Mouse (Mus musculus): ENCODE measurements around the gene Itpr2.
"Not testable (repeated sequence)": the region's sequence is repeated elsewhere in the genome, so short reads cannot be mapped to it uniquely, and the experiment has no call there.

The Itpr2 gene

GRCm38 (mm10) chr6:146478888-146479683 lies 22.9 kb downstream of the Itpr2 start:
- in situ Hi-C loops (cut with MboI; ENCODE audit: low pct_unique_long_range_greater_than_20kb in 1 of 2, low sequenced_read_pairs in 2 of 2, unreplicated experiment in 1 of 2), result no loop called here

- in situ Hi-C loops (cut with MboI; ENCODE audit: low pct_unique_long_range_greater_than_20kb in 1 of 2, low sequenced_read_pairs in 2 of 2, unreplicated experiment in 1 of 2), result no loop called here
Measured at GRCm38 (mm10) chr6:146476865-146477264, 25.2 kb downstream of the Itpr2 start.

- in situ Hi-C loops (cut with MboI; ENCODE audit: low pct_unique_long_range_greater_than_20kb in 1 of 2, low sequenced_read_pairs in 2 of 2, unreplicated experiment in 1 of 2), result no loop called here
Measured at GRCm38 (mm10) chr6:146474166-146474565, 27.9 kb downstream of the Itpr2 start.

- in situ Hi-C loops (cut with MboI; ENCODE audit: low pct_unique_long_range_greater_than_20kb in 1 of 2, low sequenced_read_pairs in 2 of 2, unreplicated experiment in 1 of 2), result no loop called here
Measured at GRCm38 (mm10) chr6:146473216-146473955, 28.6 kb downstream of the Itpr2 start.

- in situ Hi-C loops (cut with MboI; ENCODE audit: low pct_unique_long_range_greater_than_20kb in 1 of 2, low sequenced_read_pairs in 2 of 2, unreplicated experiment in 1 of 2), result no loop called here
Measured at GRCm38 (mm10) chr6:146470378-146470777, 31.6 kb downstream of the Itpr2 start.

GRCm38 (mm10) chr6:146469936-146470335 lies 32.1 kb downstream of the Itpr2 start:
- in situ Hi-C loops (cut with MboI; ENCODE audit: low pct_unique_long_range_greater_than_20kb in 1 of 2, low sequenced_read_pairs in 2 of 2, unreplicated experiment in 1 of 2), result no loop called here

- in situ Hi-C loops (cut with MboI; ENCODE audit: low pct_unique_long_range_greater_than_20kb in 1 of 2, low sequenced_read_pairs in 2 of 2, unreplicated experiment in 1 of 2), result no loop called here
Measured at GRCm38 (mm10) chr6:146468361-146468760, 33.7 kb downstream of the Itpr2 start.

- in situ Hi-C loops (cut with MboI; ENCODE audit: low pct_unique_long_range_greater_than_20kb in 1 of 2, low sequenced_read_pairs in 2 of 2, unreplicated experiment in 1 of 2), result not testable (repeated sequence)
Measured at GRCm38 (mm10) chr6:146464645-146465042, 37.4 kb downstream of the Itpr2 start.

GRCm38 (mm10) chr6:146464014-146464644 lies 37.9 kb downstream of the Itpr2 start:
- in situ Hi-C loops (cut with MboI; ENCODE audit: low pct_unique_long_range_greater_than_20kb in 1 of 2, low sequenced_read_pairs in 2 of 2, unreplicated experiment in 1 of 2), result no loop called here

- in situ Hi-C loops (cut with MboI; ENCODE audit: low pct_unique_long_range_greater_than_20kb in 1 of 2, low sequenced_read_pairs in 2 of 2, unreplicated experiment in 1 of 2), result no loop called here
Measured at GRCm38 (mm10) chr6:146460936-146461335, 41.1 kb downstream of the Itpr2 start.

- in situ Hi-C loops (cut with MboI; ENCODE audit: low pct_unique_long_range_greater_than_20kb in 1 of 2, low sequenced_read_pairs in 2 of 2, unreplicated experiment in 1 of 2), result no loop called here
Measured at GRCm38 (mm10) chr6:146458436-146458835, 43.6 kb downstream of the Itpr2 start.

GRCm38 (mm10) chr6:146456741-146457140 lies 45.3 kb downstream of the Itpr2 start:
- in situ Hi-C loops (cut with MboI; ENCODE audit: low pct_unique_long_range_greater_than_20kb in 1 of 2, low sequenced_read_pairs in 2 of 2, unreplicated experiment in 1 of 2), result no loop called here

- in situ Hi-C loops (cut with MboI; ENCODE audit: low pct_unique_long_range_greater_than_20kb in 1 of 2, low sequenced_read_pairs in 2 of 2, unreplicated experiment in 1 of 2), result no loop called here
Measured at GRCm38 (mm10) chr6:146454520-146455511, 47.2 kb downstream of the Itpr2 start.

- in situ Hi-C loops (cut with MboI; ENCODE audit: low pct_unique_long_range_greater_than_20kb in 1 of 2, low sequenced_read_pairs in 2 of 2, unreplicated experiment in 1 of 2), result no loop called here
Measured at GRCm38 (mm10) chr6:146452474-146452873, 49.5 kb downstream of the Itpr2 start.

GRCm38 (mm10) chr6:146446032-146446704 lies 55.9 kb downstream of the Itpr2 start:
- in situ Hi-C loops (cut with MboI; ENCODE audit: low pct_unique_long_range_greater_than_20kb in 1 of 2, low sequenced_read_pairs in 2 of 2, unreplicated experiment in 1 of 2), result no loop called here

GRCm38 (mm10) chr6:146439826-146440225 lies 62.2 kb downstream of the Itpr2 start:
- in situ Hi-C loops (cut with MboI; ENCODE audit: low pct_unique_long_range_greater_than_20kb in 1 of 2, low sequenced_read_pairs in 2 of 2, unreplicated experiment in 1 of 2), result no loop called here

- in situ Hi-C loops (cut with MboI; ENCODE audit: low pct_unique_long_range_greater_than_20kb in 1 of 2, low sequenced_read_pairs in 2 of 2, unreplicated experiment in 1 of 2), result no loop called here
Measured at GRCm38 (mm10) chr6:146439071-146439818, 62.8 kb downstream of the Itpr2 start.
